Mouse (Mus musculus): ENCODE data around the gene Thrap3. TPM values are rescaled to one million over a fixed set of nuclear protein-coding genes. Genes with fewer than 3 reads are reported as not detected.

Gene Thrap3
- total RNA-seq, 4 experiments from 2014 or later, result 95.8 to 107 (median 105) TPM

GRCm38 (mm10) chr4:126147533-126148160 is 54.9 kb downstream of the Thrap3 start, which contains the start of gene Eva1b:
Gene Eva1b, plus strand, starts transcription at chr4:126147744.
- peak in 1 of 2 experiments; percentile 44 for DNase-seq (ENCODE audit: low spot score in 2 of 2)

- no peak for DNase-seq (ENCODE audit: low spot score in 2 of 2)
These were observed 55.5 kb downstream of the Thrap3 start for GRCm38 (mm10) chr4:126146974-126147532.

- no peak for DNase-seq (ENCODE audit: low spot score in 2 of 2)
These were observed 57.2 kb downstream of the Thrap3 start for GRCm38 (mm10) chr4:126145396-126145795.

- no peak for DNase-seq (ENCODE audit: low spot score in 2 of 2)
These were observed 61.5 kb downstream of the Thrap3 start for GRCm38 (mm10) chr4:126141021-126141420.

GRCm38 (mm10) chr4:126137773-126138172 is 64.8 kb downstream of the Thrap3 start:
- no peak for DNase-seq (ENCODE audit: low spot score in 2 of 2)

- DNase-seq (ENCODE audit: low spot score in 2 of 2), result no peak
These were observed 67.9 kb downstream of the Thrap3 start for GRCm38 (mm10) chr4:126134639-126135038.

- no peak for DNase-seq (ENCODE audit: low spot score in 2 of 2)
These were observed 68.3 kb downstream of the Thrap3 start for GRCm38 (mm10) chr4:126134236-126134635.

- no peak for DNase-seq (ENCODE audit: low spot score in 2 of 2)
These were observed 69.8 kb downstream of the Thrap3 start for GRCm38 (mm10) chr4:126132636-126133264.

GRCm38 (mm10) chr4:126131290-126132121 is 71.1 kb downstream of the Thrap3 start:
- no peak for DNase-seq (ENCODE audit: low spot score in 2 of 2)

- no peak for DNase-seq (ENCODE audit: low spot score in 2 of 2)
These were observed 72.1 kb downstream of the Thrap3 start for GRCm38 (mm10) chr4:126130502-126130901.

GRCm38 (mm10) chr4:126123309-126124040 is 79.1 kb downstream of the Thrap3 start:
- DNase-seq (ENCODE audit: low spot score in 2 of 2), result no peak

GRCm38 (mm10) chr4:126120506-126120905 is 82.1 kb downstream of the Thrap3 start:
- no peak for DNase-seq (ENCODE audit: low spot score in 2 of 2)

- DNase-seq (ENCODE audit: low spot score in 2 of 2), result no peak
These were observed 82.5 kb downstream of the Thrap3 start for GRCm38 (mm10) chr4:126120052-126120451.

GRCm38 (mm10) chr4:126119051-126119450 is 83.5 kb downstream of the Thrap3 start:
- DNase-seq (ENCODE audit: low spot score in 2 of 2), result no peak

- no peak for DNase-seq (ENCODE audit: low spot score in 2 of 2)
These were observed 83.9 kb downstream of the Thrap3 start for GRCm38 (mm10) chr4:126118651-126119050.

GRCm38 (mm10) chr4:126117116-126117515 is 85.4 kb downstream of the Thrap3 start:
- no peak for DNase-seq (ENCODE audit: low spot score in 2 of 2)

- DNase-seq (ENCODE audit: low spot score in 2 of 2), result no peak
These were observed 86.6 kb downstream of the Thrap3 start for GRCm38 (mm10) chr4:126115871-126116521.

GRCm38 (mm10) chr4:126115411-126115810 is 87.1 kb downstream of the Thrap3 start:
- no peak for DNase-seq (ENCODE audit: low spot score in 2 of 2)
